Mouse (Mus musculus): ENCODE measurements at regions not wholly inside any gene's neighbourhood (a gene's known extent, or its start where the extent isn't known, plus 50 kb on each side); places are given as distances from the start of the nearest gene placed in this dataset.

DNA sequence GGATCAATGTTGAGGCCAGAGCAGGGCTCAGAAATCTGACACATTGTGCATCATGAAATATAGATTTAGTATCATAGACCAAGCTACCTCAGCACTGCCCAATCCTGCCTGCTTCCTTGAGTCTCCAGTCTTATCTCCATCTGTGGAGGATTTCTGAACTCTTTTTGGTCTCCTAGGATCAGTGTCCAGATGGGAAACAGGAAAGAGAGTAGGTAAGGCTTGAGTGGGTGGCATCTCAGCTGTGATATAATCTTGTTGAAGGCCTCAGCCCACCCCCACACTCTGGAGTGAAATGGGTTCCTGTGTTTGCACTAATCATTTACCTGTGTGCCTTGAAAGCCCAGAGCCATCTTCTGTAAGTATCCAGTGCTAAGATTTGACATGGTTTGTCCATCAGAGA is 74.3 kb upstream of the Aff3 start:
- DNase-seq (ENCODE audit: low read depth): no peak

- DNase-seq (ENCODE audit: low read depth): peak; percentile 75
Measured at GRCm38 (mm10) chr1:38735768-38736167, 71.0 kb upstream of the Aff3 start.

DNA sequence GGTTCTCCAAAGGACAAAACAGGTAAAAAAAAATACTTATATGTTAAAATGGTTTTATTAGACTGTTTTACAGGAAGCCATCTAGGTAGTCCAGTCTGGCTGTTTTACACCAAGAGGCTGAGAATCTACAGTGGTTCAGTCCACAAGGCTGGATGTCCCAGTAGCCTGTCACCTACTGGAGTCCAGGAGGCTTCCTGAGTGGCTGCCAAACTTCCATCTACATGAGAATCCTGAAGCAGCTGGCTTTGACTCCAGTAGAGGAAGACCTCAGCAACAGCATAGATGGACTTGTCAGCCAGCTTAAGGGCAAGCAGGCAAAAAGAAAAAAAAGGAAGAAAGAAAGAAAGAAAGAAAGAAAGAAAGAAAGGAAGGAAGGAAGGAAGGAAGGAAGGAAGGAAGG is 68.4 kb upstream of the Aff3 start:
- no peak for DNase-seq (ENCODE audit: low read depth)

DNA sequence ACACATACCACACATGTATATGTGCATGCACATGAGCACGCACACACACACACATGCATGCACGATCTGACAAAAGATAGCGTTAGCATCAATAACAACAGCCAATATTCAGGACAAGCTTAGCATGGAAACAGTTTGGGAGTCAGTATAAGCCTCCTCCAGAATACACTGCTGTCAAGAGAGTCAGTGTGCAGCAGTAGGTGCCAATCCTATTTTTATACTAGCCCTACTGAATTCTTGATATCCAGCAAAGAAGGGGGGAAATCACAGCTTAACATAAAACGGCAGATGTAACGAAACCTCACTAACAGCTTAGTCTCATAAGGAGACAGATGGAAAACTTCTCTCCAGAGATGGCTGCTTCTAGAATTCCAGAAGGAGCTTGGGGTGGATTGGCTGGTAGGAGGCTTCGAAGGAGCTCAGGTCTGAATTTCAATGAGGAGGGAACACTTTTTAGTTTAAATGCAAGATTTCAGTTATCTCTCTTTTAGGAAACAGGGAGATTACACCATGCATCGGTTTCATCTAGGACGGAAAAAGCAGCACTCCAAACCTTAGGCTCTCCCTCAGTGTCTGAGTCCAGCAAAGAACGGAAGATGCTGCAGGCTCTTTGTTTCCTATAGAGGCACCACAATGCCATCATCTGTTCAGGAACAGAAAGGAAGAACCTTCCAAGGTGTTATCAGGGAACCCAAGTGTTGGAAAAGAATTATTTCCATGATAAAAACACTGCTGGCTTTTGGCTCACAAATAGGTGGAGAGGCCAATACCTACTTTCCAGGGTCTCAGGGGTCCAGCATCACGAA is 65.4 kb upstream of the Aff3 start:
- no peak for DNase-seq (ENCODE audit: low read depth)

DNA sequence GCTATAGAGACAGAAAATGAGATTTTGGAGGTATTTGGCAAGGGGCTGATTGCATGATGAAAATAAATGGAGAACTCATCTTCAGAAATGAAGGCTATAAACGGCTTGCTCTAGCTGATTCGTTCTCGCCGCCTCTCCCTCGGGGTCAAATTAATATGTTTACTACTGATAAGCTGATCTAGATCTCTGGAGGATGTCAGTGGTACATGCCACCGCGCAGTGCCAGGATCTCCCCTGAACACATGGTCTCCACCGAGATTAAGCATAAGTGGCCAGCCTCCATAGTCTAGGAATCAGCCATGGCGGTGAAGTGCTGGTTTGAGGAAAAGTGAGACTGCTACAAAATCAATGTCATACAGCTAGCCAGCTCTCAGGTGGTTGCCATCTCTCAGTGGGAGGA is 61.0 kb upstream of the Aff3 start:
- no peak for DNase-seq (ENCODE audit: low read depth)

- no peak for DNase-seq (ENCODE audit: low read depth)
Measured at GRCm38 (mm10) chr1:38724631-38725030, 59.9 kb upstream of the Aff3 start.

- no peak for DNase-seq (ENCODE audit: low read depth)
Measured at GRCm38 (mm10) chr1:38722155-38722554, 57.4 kb upstream of the Aff3 start.

DNA sequence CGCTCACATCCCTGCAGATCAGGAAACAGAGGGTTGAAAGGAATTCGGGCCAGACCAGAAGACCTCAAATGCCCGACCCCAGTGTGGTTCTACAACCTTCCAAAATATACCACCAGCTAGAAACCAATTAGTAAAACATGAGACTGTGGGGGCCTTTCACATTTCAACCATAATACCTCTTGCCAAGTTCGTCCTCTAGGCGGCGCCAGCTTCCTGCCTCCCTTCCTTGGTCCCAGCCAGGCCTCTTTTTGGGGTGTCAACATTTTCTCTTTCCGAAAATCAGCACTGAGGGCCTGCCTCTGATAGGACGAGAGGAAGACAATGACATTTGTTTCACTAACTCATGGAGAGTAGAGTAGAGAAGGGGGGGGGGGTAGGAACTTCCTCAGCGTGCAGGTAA is 55.5 kb upstream of the Aff3 start:
- peak; percentile 20 for DNase-seq (ENCODE audit: low read depth)

GRCm38 (mm10) chr1:38715621-38716020 is 50.9 kb upstream of the Aff3 start:
- peak; percentile 61 for DNase-seq (ENCODE audit: low read depth)
